Comparison of ENCODE assay signal across 29 mouse cellular contexts in the genomic region with DNA sequence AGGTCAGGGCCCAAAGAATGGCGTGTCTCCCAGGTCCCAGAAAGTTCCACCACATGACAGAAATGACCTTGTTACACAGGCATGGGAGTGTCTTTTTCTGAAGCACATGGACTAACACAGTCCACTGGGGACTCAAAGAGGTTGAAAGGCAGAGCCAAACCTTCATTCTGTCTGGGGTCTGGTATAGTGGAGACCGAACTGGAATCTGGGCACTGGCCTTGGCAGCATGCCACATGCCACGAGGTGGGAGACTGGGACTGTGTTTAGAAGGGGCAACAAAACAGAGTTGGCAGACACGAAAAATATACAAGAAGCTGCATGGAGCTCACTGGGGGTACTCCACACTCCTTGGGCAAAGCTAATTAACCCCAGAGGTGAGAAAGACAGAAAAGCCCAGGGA.
DNase-seq lines count a peak whose midpoint lies in the region; ATAC-seq and TF ChIP-seq lines count a peak whose summit lies in the region.
"Had no signal": no experiment of that assay in that cellular context is flagged by ENCODE, and none has a peak within 500 bp of the region (broad histone marks: within the 10 kb centered on the region; RNA-seq: fewer than 3 reads in every experiment).

No protein-coding gene starts in this region.

- no peak for ATAC-seq in forebrain, postnatal 0 days
- ATAC-seq in embryonic facial prominence, embryonic 14.5 days (ENCODE audit: low read depth), result peak; percentile 33; the same call in 1 of the 2 replicates
- ATAC-seq: intestine, embryonic 15.5 days; lung, postnatal 0 days had no signal

- no peak overlapping the region for H3K9ac ChIP-seq in forebrain, postnatal 0 days
- H3K9ac ChIP-seq in embryonic facial prominence, embryonic 14.5 days (ENCODE audit: low read depth, low read length), result no peak overlapping the region
- H3K9ac ChIP-seq: heart, embryonic 15.5 days; hindbrain, embryonic 13.5 days; intestine, embryonic 15.5 days; limb, embryonic 15.5 days; liver, embryonic 13.5 days; midbrain, embryonic 13.5 days; stomach, embryonic 15.5 days had no signal

- no peak overlapping the region for H3K4me2 ChIP-seq in forebrain, postnatal 0 days (ENCODE audit: low read depth)
- H3K4me2 ChIP-seq in embryonic facial prominence, embryonic 14.5 days (ENCODE audit: low read depth, low read length), result no peak overlapping the region
- H3K4me2 ChIP-seq: heart, embryonic 15.5 days; hindbrain, embryonic 13.5 days; intestine, embryonic 15.5 days; limb, embryonic 15.5 days; liver, embryonic 13.5 days; midbrain, embryonic 13.5 days; stomach, embryonic 15.5 days had no signal

- intact Hi-C loops in left cerebral cortex, postnatal 4 days (cut with DNase I), result no loop called here
- intact Hi-C loops in left cerebral cortex, adult 2 months (cut with DNase I), result no loop called here

- H3K27me3 ChIP-seq in cerebellum, adult 2 months (ENCODE audit: control insufficient read depth, insufficient read depth, low read length), result no peaks in the 10 kb centered on the region
- no peaks in the 10 kb centered on the region for H3K27me3 ChIP-seq in forebrain, postnatal 0 days (ENCODE audit: insufficient read depth, low read length)
- no peaks in the 10 kb centered on the region for H3K27me3 ChIP-seq in forebrain, embryonic 10.5 days (ENCODE audit: poor library complexity, severe bottlenecking)
- no peaks in the 10 kb centered on the region for H3K27me3 ChIP-seq in embryonic facial prominence, embryonic 14.5 days (replicated peaks; ENCODE audit: control insufficient read depth, insufficient read depth, low read length)
- H3K27me3 ChIP-seq: heart, embryonic 15.5 days; intestine, embryonic 15.5 days; limb, embryonic 15.5 days; liver, embryonic 13.5 days; megakaryocyte, embryonic 14.5 days; stomach, embryonic 15.5 days had no signal

- peak; percentile 18 to 32 for DNase-seq in cerebellum, postnatal 14 days
- no peak for DNase-seq in cerebellum, adult 2 months
- DNase-seq in forebrain, postnatal 0 days, result peak; percentile 12
- DNase-seq in forebrain, embryonic 10.5 days (ENCODE audit: extremely low spot score, low spot score), result no peak
- peak; percentile 48 for DNase-seq in left cerebral cortex, postnatal 4 days
- DNase-seq in left cerebral cortex, adult 2 months (ENCODE audit: extremely low spot score in 1 of 2, low spot score in 2 of 2), result no peak
- DNase-seq in embryonic facial prominence, embryonic 14.5 days (ENCODE audit: low spot score), result no peak
- DNase-seq: adrenal gland, adult 8-10 months; cerebellum, adult 9-10 months; gastrocnemius, postnatal 10 days; kidney, adult 2 months; kidney, postnatal 36 days; liver, embryonic 13.5 days; lung, adult 18-20 months; lung, postnatal 4 days; right cerebral cortex, postnatal 25 days; thymus, adult 18-20 months; thymus, postnatal 25 days had no signal

- TF ChIP-seq POLR2A in cerebellum, adult 2 months (IDR thresholded peaks at IDR 0.05; ENCODE audit: borderline replicate concordance, insufficient read depth, low read length), result no peak

- no peaks in the 10 kb centered on the region for H3K9me3 ChIP-seq in forebrain, postnatal 0 days (ENCODE audit: low read length)
- H3K9me3 ChIP-seq in forebrain, embryonic 10.5 days, result no peaks in the 10 kb centered on the region
- no peaks in the 10 kb centered on the region for H3K9me3 ChIP-seq in embryonic facial prominence, embryonic 14.5 days (ENCODE audit: control insufficient read depth, low read length)
- H3K9me3 ChIP-seq: heart, embryonic 10.5 days; heart, embryonic 15.5 days; hindbrain, embryonic 13.5 days; intestine, embryonic 15.5 days; limb, embryonic 15.5 days; midbrain, embryonic 13.5 days; stomach, embryonic 15.5 days had no signal

- no peak overlapping the region for H3K27ac ChIP-seq in cerebellum, adult 2 months (ENCODE audit: insufficient read depth, low read length)
- H3K27ac ChIP-seq in forebrain, postnatal 0 days (ENCODE audit: low read depth, low read length), result no peak overlapping the region
- H3K27ac ChIP-seq in forebrain, embryonic 10.5 days, result no peak overlapping the region
- H3K27ac ChIP-seq in left cerebral cortex, adult 2 months, result no peak overlapping the region
- no peak overlapping the region for H3K27ac ChIP-seq in embryonic facial prominence, embryonic 14.5 days (replicated peaks; ENCODE audit: low read depth, low read length)
- H3K27ac ChIP-seq: heart, embryonic 10.5 days; heart, embryonic 15.5 days; hindbrain, embryonic 13.5 days; intestine, embryonic 15.5 days; layer of hippocampus, adult 2 months; limb, embryonic 15.5 days; liver, embryonic 13.5 days; midbrain, embryonic 13.5 days; stomach, embryonic 15.5 days had no signal

- no peaks in the 10 kb centered on the region for H3K36me3 ChIP-seq in forebrain, postnatal 0 days (ENCODE audit: insufficient read depth)
- H3K36me3 ChIP-seq in forebrain, embryonic 10.5 days (replicated peaks), result no peaks in the 10 kb centered on the region
- no peaks in the 10 kb centered on the region for H3K36me3 ChIP-seq in embryonic facial prominence, embryonic 14.5 days (ENCODE audit: control insufficient read depth, insufficient read depth, low read length)
- H3K36me3 ChIP-seq: G1E; heart, embryonic 10.5 days; heart, embryonic 15.5 days; hindbrain, embryonic 13.5 days; intestine, embryonic 15.5 days; limb, embryonic 15.5 days; liver, embryonic 13.5 days; midbrain, embryonic 13.5 days; stomach, embryonic 15.5 days had no signal

- TF ChIP-seq CTCF in cerebellum, adult 2 months (IDR thresholded peaks at IDR 0.05; ENCODE audit: borderline replicate concordance, insufficient read depth, low read depth, low read length), result no peak
- TF ChIP-seq CTCF in forebrain, postnatal 0 days (IDR thresholded peaks at IDR 0.05; ENCODE audit: low read depth), result no peak
- TF ChIP-seq CTCF in left cerebral cortex, adult 2 months (IDR thresholded peaks at IDR 0.05), result no peak

- no peak overlapping the region for H3K4me3 ChIP-seq in cerebellum, adult 2 months (replicated peaks; ENCODE audit: insufficient read depth, low read depth, low read length)
- H3K4me3 ChIP-seq in forebrain, postnatal 0 days (ENCODE audit: low read depth, low read length), result no peak overlapping the region
- H3K4me3 ChIP-seq in forebrain, embryonic 10.5 days, result no peak overlapping the region
- H3K4me3 ChIP-seq in left cerebral cortex, adult 2 months, result no peak overlapping the region
- H3K4me3 ChIP-seq in embryonic facial prominence, embryonic 14.5 days (ENCODE audit: low read depth, low read length), result no peak overlapping the region
- H3K4me3 ChIP-seq: heart, embryonic 10.5 days; heart, embryonic 15.5 days; hindbrain, embryonic 13.5 days; intestine, embryonic 15.5 days; layer of hippocampus, adult 2 months; limb, embryonic 15.5 days; liver, embryonic 13.5 days; megakaryocyte, embryonic 14.5 days; midbrain, embryonic 13.5 days; stomach, embryonic 15.5 days had no signal

- no peaks in the 10 kb centered on the region for H3K4me1 ChIP-seq in cerebellum, adult 2 months (ENCODE audit: control insufficient read depth, insufficient read depth, low read length)
- no peaks in the 10 kb centered on the region for H3K4me1 ChIP-seq in forebrain, postnatal 0 days (ENCODE audit: insufficient read depth)
- H3K4me1 ChIP-seq in forebrain, embryonic 10.5 days, result peaks cover 21% of the 10 kb centered on the region
- H3K4me1 ChIP-seq in embryonic facial prominence, embryonic 14.5 days (ENCODE audit: control insufficient read depth, insufficient read depth, low read length), result no peaks in the 10 kb centered on the region
- H3K4me1 ChIP-seq: heart, embryonic 10.5 days; heart, embryonic 15.5 days; hindbrain, embryonic 13.5 days; intestine, embryonic 15.5 days; liver, embryonic 13.5 days; megakaryocyte, embryonic 14.5 days; stomach, embryonic 15.5 days had no signal

- 18% methylated on average over 4 of the region's 4 CpGs for WGBS in cerebellum, adult 2 months
- 26% methylated on average over 4 of the region's 4 CpGs for WGBS in forebrain, postnatal 0 days
- WGBS in forebrain, embryonic 10.5 days, result 76% methylated on average over 4 of the region's 4 CpGs
- WGBS in embryonic facial prominence, embryonic 14.5 days, result 58% methylated on average over 4 of the region's 4 CpGs

Comparison
In these comparisons a context has a peak if more than half of its experiments do, and no peak if none do; other contexts are left out.
1. DNase-seq: peak in cerebellum, postnatal 14 days (2 of 2), forebrain, postnatal 0 days (single experiment) and left cerebral cortex, postnatal 4 days (single experiment); none in cerebellum, adult 2 months (0 of 2), forebrain, embryonic 10.5 days (single experiment), left cerebral cortex, adult 2 months (0 of 2) and embryonic facial prominence, embryonic 14.5 days (single experiment).